ENCODE assay signal across 32 mouse cellular contexts in genomic region chr7:123254196-123254970, GRCm38 (mm10). TPM values are rescaled to one million over a fixed set of nuclear protein-coding genes. Genes with fewer than 3 reads are reported as not detected.
"Had no signal": no experiment of that assay in that cellular context is flagged by ENCODE, and none has a peak within 500 bp of the region (broad histone marks: within the 10 kb centered on the region; RNA-seq: fewer than 3 reads in every experiment).

No protein-coding gene starts in this region.

- H3K9ac ChIP-seq: limb, embryonic 12.5 days; limb, embryonic 13.5 days; limb, embryonic 15.5 days; liver, embryonic 12.5 days; liver, embryonic 13.5 days; liver, embryonic 14.5 days; liver, embryonic 15.5 days; liver, postnatal 0 days; lung, embryonic 14.5 days; lung, embryonic 15.5 days; midbrain, embryonic 12.5 days; neural tube, embryonic 12.5 days had no signal

- H3K4me3 ChIP-seq: left cerebral cortex, adult 2 months; limb, embryonic 10.5 days; limb, embryonic 12.5 days; limb, embryonic 13.5 days; limb, embryonic 15.5 days; liver, embryonic 12.5 days; liver, embryonic 13.5 days; liver, embryonic 15.5 days; lung, embryonic 15.5 days; megakaryocyte, embryonic 14.5 days; midbrain, embryonic 10.5 days; midbrain, embryonic 12.5 days; myocyte; neural tube, embryonic 12.5 days had no signal

- H3K36me3 ChIP-seq: limb, embryonic 10.5 days; limb, embryonic 12.5 days; limb, embryonic 13.5 days; limb, embryonic 15.5 days; liver, embryonic 12.5 days; liver, embryonic 13.5 days; liver, embryonic 15.5 days; lung, embryonic 15.5 days; midbrain, embryonic 10.5 days; midbrain, embryonic 12.5 days; neural tube, embryonic 12.5 days had no signal

- H3K27me3 ChIP-seq: limb, embryonic 12.5 days; limb, embryonic 13.5 days; limb, embryonic 15.5 days; liver, embryonic 12.5 days; liver, embryonic 13.5 days; liver, embryonic 15.5 days; lung, embryonic 15.5 days; midbrain, embryonic 12.5 days; neural tube, embryonic 12.5 days had no signal

- H3K9me3 ChIP-seq: limb, embryonic 10.5 days; limb, embryonic 12.5 days; limb, embryonic 13.5 days; limb, embryonic 15.5 days; liver, embryonic 12.5 days; liver, embryonic 13.5 days; liver, embryonic 15.5 days; lung, embryonic 15.5 days; megakaryocyte, embryonic 14.5 days; midbrain, embryonic 10.5 days; midbrain, embryonic 12.5 days; neural tube, embryonic 12.5 days had no signal

- ATAC-seq: liver, embryonic 12.5 days; liver, postnatal 0 days; lung, postnatal 0 days had no signal

- H3K27ac ChIP-seq: left cerebral cortex, adult 2 months; limb, embryonic 10.5 days; limb, embryonic 12.5 days; limb, embryonic 13.5 days; limb, embryonic 15.5 days; liver, embryonic 12.5 days; liver, embryonic 13.5 days; liver, embryonic 14.5 days; liver, embryonic 15.5 days; lung, embryonic 15.5 days; macrophage; midbrain, embryonic 10.5 days; midbrain, embryonic 12.5 days; neural tube, embryonic 12.5 days had no signal

- H3K4me2 ChIP-seq: limb, embryonic 12.5 days; limb, embryonic 13.5 days; limb, embryonic 15.5 days; liver, embryonic 11.5 days; liver, embryonic 12.5 days; liver, embryonic 13.5 days; liver, embryonic 15.5 days; lung, embryonic 14.5 days; lung, embryonic 15.5 days; midbrain, embryonic 11.5 days; midbrain, embryonic 12.5 days; neural tube, embryonic 12.5 days had no signal

- H3K4me1 ChIP-seq: limb, embryonic 10.5 days; limb, embryonic 12.5 days; limb, embryonic 13.5 days; limb, embryonic 15.5 days; liver, embryonic 12.5 days; liver, embryonic 13.5 days; liver, embryonic 15.5 days; lung, embryonic 15.5 days; megakaryocyte, embryonic 14.5 days; midbrain, embryonic 10.5 days; midbrain, embryonic 12.5 days; neural tube, embryonic 12.5 days had no signal

- DNase-seq: left cerebral cortex, postnatal 4 days; liver; liver, embryonic 13.5 days; liver, postnatal 0 days; lung, adult 18-20 months; lung, adult 2 months; lung, embryonic 14.5 days; lung, postnatal 10 days; lung, postnatal 14 days; lung, postnatal 36 days; lung, postnatal 4 days had no signal

RNA-seq across cellular contexts. Expression of gene Slc5a11, which starts 39.8 kb away (rescaled TPM):
- total RNA-seq: left cerebral cortex, postnatal 4 days; megakaryocyte-erythroid progenitor cell, adult 5-6 weeks had no signal
- polyA plus RNA-seq: limb, embryonic 11.5 days; limb, embryonic 15.5 days; lung, postnatal 0 days; myocyte; neural tube, embryonic 11.5 days had no signal
